Mouse (Mus musculus) CH12.LX (cell line): ENCODE results near the gene Srrt.

ENCODE experiments used
- CTCF ChIP-seq, 2 experiments: IDR thresholded peaks in 1 of 2; conservative IDR thresholded peaks in 1 of 2; 2 replicates each; pipeline ENCODE4 v1.5.1; 2011 to 2012; ENCODE audit warnings: low read depth in 2 of 2, low read length in 2 of 2, improper control_type of control experiment in 1 of 2, inconsistent platforms in 1 of 2, mild to moderate bottlenecking in 1 of 2, moderate library complexity in 1 of 2
- HCFC1 ChIP-seq: IDR thresholded peaks from 2 replicates; pipeline ENCODE4 v1.6.1; 2012; ENCODE audit warnings: low read depth, mild to moderate bottlenecking, inconsistent platforms, low read length, improper control_type of control experiment
- MAFK ChIP-seq: IDR thresholded peaks from 2 replicates; pipeline ENCODE4 v1.6.1; 2011; ENCODE audit warnings: low read length, improper control_type of control experiment; ENCODE audit not compliant: insufficient replicate concordance
- MYC ChIP-seq: IDR thresholded peaks from 2 replicates; pipeline ENCODE4 v1.6.1; 2011; ENCODE audit warnings: low read depth, mild to moderate bottlenecking, improper control_type of control experiment, low read length
- NRF1 ChIP-seq: IDR thresholded peaks from 2 replicates; pipeline ENCODE4 v1.6.1; 2014; ENCODE audit warnings: low read depth, mild to moderate bottlenecking, inconsistent platforms, low read length, improper control_type of control experiment, moderate library complexity
- POLR2A ChIP-seq: IDR thresholded peaks from 2 replicates; pipeline ENCODE4 v1.6.1; 2011; ENCODE audit warnings: low read depth, mild to moderate bottlenecking, improper control_type of control experiment, low read length
- RAD21 ChIP-seq: IDR thresholded peaks from 2 replicates; pipeline ENCODE4 v1.6.1; 2011; ENCODE audit warnings: low read depth, mild to moderate bottlenecking, low read length, improper control_type of control experiment, moderate library complexity
- TBP ChIP-seq: conservative IDR thresholded peaks from 2 replicates; pipeline ENCODE4 v1.6.1; 2011; ENCODE audit warnings: low read depth, low read length, improper control_type of control experiment

- no peak for TF ChIP-seq MAFK
- no peak for TF ChIP-seq RAD21
- TF ChIP-seq CTCF (conservative IDR thresholded peaks at IDR 0.05 in 1 of 2, IDR thresholded peaks at IDR 0.05 in 1 of 2; ENCODE audit: low read depth in 2 of 2, low read length in 2 of 2) = no peak
- TF ChIP-seq NRF1 = no peak
- no peak for TF ChIP-seq MYC
- no peak for TF ChIP-seq TBP
- TF ChIP-seq HCFC1 = no peak
- TF ChIP-seq POLR2A = no peak
These were observed 43.4 kb downstream of the Srrt start for GRCm38 (mm10) chr5:137263897-137264720.
